Mouse (Mus musculus): ENCODE data around the gene Prickle2. TPM values are rescaled to one million over a fixed set of nuclear protein-coding genes. Genes with fewer than 3 reads are reported as not detected.

The Prickle2 gene
- 100 to 1,000 TPM; 181 to 195 TPM for total RNA-seq (2021)

DNA sequence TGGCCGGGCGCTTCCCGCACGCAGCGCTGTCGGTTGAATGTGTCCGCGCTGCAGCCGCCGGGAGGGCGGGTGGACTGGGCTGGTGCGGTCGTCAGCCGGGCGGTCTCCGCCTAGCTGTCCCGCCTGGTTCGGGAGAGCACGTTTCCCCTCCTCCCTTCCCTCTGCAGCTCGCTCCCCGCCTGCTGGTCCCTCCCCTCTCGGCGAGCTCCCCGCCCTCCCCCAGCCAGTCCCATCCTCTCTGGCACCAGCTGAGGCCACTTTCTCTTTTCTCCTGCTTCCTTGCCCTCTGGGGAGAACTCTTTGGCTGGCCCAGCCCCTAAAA, at the start of gene Prickle2:
Gene Prickle2 (minus strand): TSS at position 11 of the 322 bp plus-strand sequence.
- peak; percentile 65 to 73 for DNase-seq (ENCODE audit: low spot score in 2 of 2)
- intact Hi-C loops (cut with DNase I), result no loop called here

- intact Hi-C loops (cut with DNase I), result no loop called here
- DNase-seq (ENCODE audit: low spot score in 2 of 2), result no peak
Measured at GRCm38 (mm10) chr6:92752737-92753136, 46.8 kb upstream of the Prickle2 start.

DNA sequence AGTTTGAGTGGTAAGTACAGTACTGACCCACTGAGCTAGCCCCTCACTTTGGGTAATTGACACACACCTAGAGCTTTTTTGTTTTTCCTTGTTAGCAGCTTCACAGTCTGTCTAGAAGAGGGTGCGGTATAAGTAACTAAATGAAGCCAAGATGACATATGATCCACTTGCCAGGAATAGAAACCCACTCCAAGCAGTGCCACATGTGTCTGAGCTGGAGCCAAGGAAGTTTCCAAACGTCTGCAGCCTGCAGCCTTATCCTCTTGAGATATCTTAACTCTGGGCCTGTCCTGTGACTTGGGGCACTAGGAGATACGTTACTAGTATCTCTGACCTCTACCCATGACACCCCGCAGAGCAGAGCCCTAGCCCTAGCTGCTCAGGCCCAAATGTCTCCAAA, 43.5 kb upstream of the Prickle2 start:
- intact Hi-C loops (cut with DNase I), result loop anchor here (10.0 kb wide), 1 partner anchor 525 kb away; no protein-coding TSS in a partner anchor
- peak; percentile 31 to 85 for DNase-seq (ENCODE audit: low spot score in 2 of 2)

- intact Hi-C loops (cut with DNase I), result loop anchor here (1.0 to 10.0 kb wide), 2 partner anchors 457 to 519 kb away; no protein-coding TSS in a partner anchor
Measured at GRCm38 (mm10) chr6:92743605-92744004, 37.6 kb upstream of the Prickle2 start.

GRCm38 (mm10) chr6:92737116-92737515, 31.2 kb upstream of the Prickle2 start:
- intact Hi-C loops (cut with DNase I), result no loop called here
- DNase-seq (ENCODE audit: low spot score in 2 of 2), result no peak

More at GRCm38 (mm10) chr6:92743605-92744004, 37.6 kb upstream of the Prickle2 start:
- DNase-seq (ENCODE audit: low spot score in 2 of 2), result peak; percentile 85 to 93

DNA sequence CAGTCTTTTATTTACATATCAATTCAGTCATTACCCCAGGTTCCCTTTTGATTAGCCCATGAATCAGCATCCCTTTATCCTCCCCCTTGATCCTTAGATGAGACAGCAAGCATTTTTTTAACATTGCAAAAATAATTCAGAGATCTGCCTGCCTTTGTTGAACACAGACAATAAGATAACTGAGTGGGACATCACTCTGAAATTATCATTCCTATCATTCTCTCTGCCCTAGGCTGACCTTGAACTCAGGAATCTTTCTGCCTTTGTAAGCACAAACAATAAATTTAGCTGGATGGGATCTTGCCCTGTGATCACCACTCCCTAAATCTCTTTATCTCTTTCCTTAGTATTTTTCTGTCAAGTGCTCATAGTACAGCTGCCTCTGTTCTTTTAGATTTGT, 27.7 kb upstream of the Prickle2 start:
- DNase-seq (ENCODE audit: low spot score in 2 of 2), result no peak
- intact Hi-C loops (cut with DNase I), result no loop called here

DNA sequence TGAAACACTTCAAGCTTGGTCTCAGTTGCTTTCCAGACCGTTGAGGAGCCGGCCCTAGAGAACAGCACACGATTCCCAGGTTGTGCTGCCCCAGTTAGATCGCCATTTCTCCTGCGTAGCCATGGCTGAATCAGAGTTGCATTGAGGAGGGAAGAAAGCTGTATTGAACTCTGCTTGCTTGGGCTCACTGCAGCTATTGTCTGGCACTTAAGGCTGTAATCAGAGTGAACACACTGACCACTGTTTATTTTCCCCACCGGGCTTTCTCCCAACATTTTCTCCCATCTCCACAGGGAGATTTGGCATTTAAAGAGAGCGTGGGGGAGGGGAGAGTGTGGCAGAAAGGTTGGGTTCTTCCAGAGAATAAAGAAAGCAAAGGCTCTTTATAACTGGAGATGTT, 22.6 kb upstream of the Prickle2 start:
- intact Hi-C loops (cut with DNase I), result loop anchor here (1.0 to 5.0 kb wide), 3 partner anchors 23 to 250 kb away; no protein-coding TSS in a partner anchor
- no peak for DNase-seq (ENCODE audit: low spot score in 2 of 2)

DNA sequence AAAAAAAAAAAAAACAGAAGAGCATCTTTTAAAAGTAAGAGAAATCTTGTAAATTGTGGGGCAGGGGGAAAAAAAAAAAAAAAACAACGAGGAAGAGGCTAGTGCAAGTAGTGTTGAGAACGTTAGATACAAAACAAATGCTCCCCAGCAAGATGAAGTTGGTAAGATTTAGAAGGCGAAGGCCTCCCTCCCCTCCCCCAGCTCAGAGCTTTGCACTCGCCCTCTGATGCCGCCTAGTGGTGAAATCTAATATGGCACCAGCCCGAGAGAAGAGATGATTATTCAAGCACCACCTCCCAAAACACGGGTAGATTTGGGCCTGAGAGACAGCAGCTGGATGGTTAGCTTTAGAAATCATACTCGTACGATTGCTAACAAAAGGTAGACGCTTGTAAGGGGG, 22.1 kb upstream of the Prickle2 start:
- intact Hi-C loops (cut with DNase I), result loop anchor here (1.0 to 5.0 kb wide), 3 partner anchors 23 to 249 kb away; no protein-coding TSS in a partner anchor

DNA sequence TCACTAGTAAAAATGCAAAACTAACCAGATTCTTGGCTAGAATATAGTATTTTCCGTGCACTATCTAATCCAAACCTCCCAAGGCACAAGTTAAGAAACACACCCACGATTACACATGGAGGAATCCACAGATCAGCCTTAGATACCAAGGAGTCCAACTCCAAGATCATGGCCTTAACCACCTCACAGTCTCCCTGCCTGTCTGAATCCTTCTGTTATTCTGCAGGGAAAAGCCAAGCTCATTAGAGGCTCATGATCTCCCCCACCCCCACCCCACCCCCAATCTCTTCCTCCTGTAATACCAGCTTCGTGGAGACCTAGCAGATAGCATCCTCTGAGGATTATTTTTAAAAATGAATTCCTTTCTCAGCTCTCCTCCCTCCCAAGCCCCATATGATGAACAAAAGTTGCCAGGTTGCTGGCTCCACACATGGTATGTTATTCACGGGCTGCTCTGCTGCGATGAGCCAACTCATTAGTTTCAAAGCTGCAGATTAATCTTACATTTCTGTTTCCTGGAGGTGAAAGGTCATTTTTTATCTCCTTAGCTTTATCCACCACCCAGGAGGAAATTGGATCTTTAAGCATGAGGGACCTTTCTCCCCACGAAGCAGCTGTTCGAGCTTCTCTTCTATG, 21.5 kb upstream of the Prickle2 start:
- peak in 1 of 2 experiments; percentile 66 for DNase-seq (ENCODE audit: low spot score in 2 of 2)
- intact Hi-C loops (cut with DNase I), result loop anchor here (5.0 kb wide), 1 partner anchor 60 kb away; no protein-coding TSS in a partner anchor

More for the DNA sequence above, 22.1 kb upstream of the Prickle2 start:
- DNase-seq (ENCODE audit: low spot score in 2 of 2), result peak; percentile 87 to 96

GRCm38 (mm10) chr6:92726121-92726520, 20.2 kb upstream of the Prickle2 start:
- DNase-seq (ENCODE audit: low spot score in 2 of 2), result no peak
- intact Hi-C loops (cut with DNase I), result loop anchor here (5.0 kb wide), 1 partner anchor 59 kb away; no protein-coding TSS in a partner anchor

GRCm38 (mm10) chr6:92724394-92724793, 18.4 kb upstream of the Prickle2 start:
- intact Hi-C loops (cut with DNase I), result no loop called here

GRCm38 (mm10) chr6:92715806-92716205, 9.9 kb upstream of the Prickle2 start:
- intact Hi-C loops (cut with DNase I), result no loop called here
- no peak for DNase-seq (ENCODE audit: low spot score in 2 of 2)

More at GRCm38 (mm10) chr6:92724394-92724793, 18.4 kb upstream of the Prickle2 start:
- DNase-seq (ENCODE audit: low spot score in 2 of 2), result no peak

DNA sequence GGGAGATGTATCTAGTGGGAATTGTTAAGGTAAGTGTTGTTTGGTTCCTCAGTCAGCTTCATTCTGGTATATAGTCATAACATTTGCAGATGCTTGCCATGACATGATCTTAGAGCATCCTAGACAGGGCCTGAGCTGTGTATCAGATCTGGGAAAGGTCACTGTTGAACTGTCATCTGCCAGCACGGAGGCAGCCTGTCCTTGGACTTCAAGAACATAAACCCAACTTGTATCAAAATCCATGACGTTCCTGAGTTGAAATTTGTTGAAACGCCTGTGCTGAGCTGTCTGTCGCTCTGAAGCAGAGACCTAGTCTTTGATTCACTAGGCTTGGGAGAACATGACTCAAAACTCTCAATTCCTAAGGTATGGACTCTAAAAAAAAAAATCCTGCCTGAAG, 8.8 kb upstream of the Prickle2 start:
- no peak for DNase-seq (ENCODE audit: low spot score in 2 of 2)
- intact Hi-C loops (cut with DNase I), result no loop called here

DNA sequence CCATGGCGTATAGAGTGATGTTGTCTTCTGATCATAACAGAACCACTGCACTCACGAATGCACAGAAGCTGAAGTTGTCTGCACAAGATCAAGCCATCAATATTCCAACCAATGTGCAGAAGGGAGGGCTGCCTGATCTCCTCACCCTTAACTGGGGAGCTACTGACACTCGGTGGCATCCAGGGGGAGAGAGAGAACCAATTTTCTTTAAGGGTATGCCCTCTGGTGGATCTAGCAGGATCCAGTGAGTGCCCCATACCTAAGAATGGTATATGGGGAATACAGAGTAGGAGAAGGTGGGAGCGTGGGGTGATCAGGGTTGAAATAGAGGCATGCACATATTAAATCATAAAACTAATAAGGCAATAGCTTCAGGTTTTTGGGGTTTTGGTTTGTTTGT, 2.2 kb upstream of the Prickle2 start:
- DNase-seq (ENCODE audit: low spot score in 2 of 2), result no peak
- intact Hi-C loops (cut with DNase I), result no loop called here

GRCm38 (mm10) chr6:92705353-92706144, 406 bp downstream of the Prickle2 start:
- intact Hi-C loops (cut with DNase I), result loop anchor here (1.0 kb wide), 1 partner anchor 23 kb away; no protein-coding TSS in a partner anchor

DNA sequence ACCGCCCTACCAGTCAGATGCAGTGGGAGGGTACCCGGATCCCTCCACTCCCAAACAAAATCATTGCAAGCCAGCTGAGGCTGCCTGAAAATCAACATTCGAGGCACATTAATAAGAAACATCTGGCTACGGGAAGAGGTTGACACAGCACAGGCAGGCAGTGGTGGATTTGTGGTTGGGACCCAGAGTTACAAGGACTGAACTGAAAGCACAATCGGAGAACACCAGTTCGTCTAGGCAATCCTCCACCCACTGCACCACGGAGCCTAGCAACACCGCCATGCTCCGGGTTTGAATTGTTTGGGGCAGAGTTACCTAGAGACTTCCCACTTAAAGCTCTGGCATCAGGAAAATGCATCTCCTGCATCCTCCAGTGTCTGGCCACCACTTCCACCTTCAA, 1.1 kb downstream of the Prickle2 start:
- intact Hi-C loops (cut with DNase I), result loop anchor here (1.0 kb wide), 1 partner anchor 23 kb away; no protein-coding TSS in a partner anchor
- DNase-seq (ENCODE audit: low spot score in 2 of 2), result peak; percentile 32 to 39

More at GRCm38 (mm10) chr6:92705353-92706144, 406 bp downstream of the Prickle2 start:
- peak in 1 of 2 experiments; percentile 25 for DNase-seq (ENCODE audit: low spot score in 2 of 2)

GRCm38 (mm10) chr6:92699491-92700209, 6.3 kb downstream of the Prickle2 start:
- peak in 1 of 2 experiments; percentile 55 for DNase-seq (ENCODE audit: low spot score in 2 of 2)
- intact Hi-C loops (cut with DNase I), result no loop called here

DNA sequence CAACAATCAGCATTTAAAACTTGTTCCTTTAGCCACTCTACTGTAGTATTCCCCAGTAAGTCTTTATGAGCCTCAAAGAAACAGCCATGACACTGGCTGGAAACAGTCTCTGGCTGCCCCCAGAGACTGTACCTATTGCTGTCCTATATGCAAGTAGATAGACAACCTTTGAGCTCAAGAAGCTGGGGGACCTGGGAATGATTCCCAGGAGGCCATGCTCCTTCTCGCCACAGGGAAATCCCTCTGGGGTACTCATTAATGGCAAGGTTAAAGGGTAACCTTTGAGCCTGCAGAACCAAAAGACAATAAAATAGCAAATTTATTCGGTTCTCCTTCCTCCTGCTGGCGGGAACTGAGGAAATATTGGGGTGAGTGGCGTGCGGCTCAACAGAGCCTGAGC, 8.1 kb downstream of the Prickle2 start:
- intact Hi-C loops (cut with DNase I), result no loop called here

GRCm38 (mm10) chr6:92687317-92687716, 18.6 kb downstream of the Prickle2 start:
- intact Hi-C loops (cut with DNase I), result no loop called here
- no peak for DNase-seq (ENCODE audit: low spot score in 2 of 2)

More for the DNA sequence above, 8.1 kb downstream of the Prickle2 start:
- no peak for DNase-seq (ENCODE audit: low spot score in 2 of 2)
